Comparison of ENCODE assay signal across 8 mouse cellular contexts in genomic region chr15:12118432-12119128, GRCm38 (mm10). TPM values are rescaled to one million over a fixed set of nuclear protein-coding genes. Genes with fewer than 3 reads are reported as not detected.
DNase-seq lines count a peak whose midpoint lies in the region; ATAC-seq lines count a peak whose summit lies in the region.

No protein-coding gene starts in this region.

- H3K4me2 ChIP-seq in forebrain, embryonic 14.5 days (ENCODE audit: low read length), result peak overlapping the region; percentile 74
- H3K4me2 ChIP-seq in hindbrain, embryonic 16.5 days (ENCODE audit: low read length), result peak overlapping the region; percentile 89
- peak overlapping the region; percentile 89 for H3K4me2 ChIP-seq in liver, embryonic 13.5 days
- peak overlapping the region; percentile 60 for H3K4me2 ChIP-seq in neural tube, embryonic 11.5 days (ENCODE audit: low read depth)

- H3K27me3 ChIP-seq in forebrain, embryonic 14.5 days (replicated peaks; ENCODE audit: control insufficient read depth, insufficient read depth, low read length), result no peaks in the 10 kb centered on the region
- H3K27me3 ChIP-seq in hindbrain, embryonic 16.5 days (replicated peaks; ENCODE audit: control insufficient read depth, insufficient read depth, low read length), result no peaks in the 10 kb centered on the region
- H3K27me3 ChIP-seq in liver, embryonic 13.5 days, result no peaks in the 10 kb centered on the region
- no peaks in the 10 kb centered on the region for H3K27me3 ChIP-seq in neural tube, embryonic 11.5 days (ENCODE audit: control insufficient read depth, insufficient read depth, low read length)

- peak overlapping the region; percentile 86 for H3K27ac ChIP-seq in forebrain, embryonic 14.5 days (ENCODE audit: low read depth, low read length)
- peak overlapping the region; percentile 95 for H3K27ac ChIP-seq in hindbrain, embryonic 16.5 days (ENCODE audit: low read depth, low read length)
- peak overlapping the region; percentile 90 for H3K27ac ChIP-seq in liver, embryonic 13.5 days
- peak overlapping the region; percentile 89 for H3K27ac ChIP-seq in neural tube, embryonic 11.5 days (ENCODE audit: low read depth, low read length)

- no peaks in the 10 kb centered on the region for H3K36me3 ChIP-seq in forebrain, embryonic 14.5 days (ENCODE audit: control insufficient read depth, insufficient read depth, low read length)
- no peaks in the 10 kb centered on the region for H3K36me3 ChIP-seq in hindbrain, embryonic 16.5 days (ENCODE audit: control insufficient read depth, insufficient read depth, low read length)
- H3K36me3 ChIP-seq in liver, embryonic 13.5 days, result 0 out of 2 replicates have a peak, but pooled peaks cover 2% of the 10 kb centered on the region
- H3K36me3 ChIP-seq in neural tube, embryonic 11.5 days (ENCODE audit: control insufficient read depth, insufficient read depth, low read length), result no peaks in the 10 kb centered on the region

- DNase-seq in right cerebral cortex, postnatal 10 days (ENCODE audit: low spot score in 2 of 2), result peak; percentile 55 to 58
- no peak for DNase-seq in right cerebral cortex, adult 18-20 months
- DNase-seq in cerebellum, adult 11 months, result peak; percentile 50
- DNase-seq in forebrain, embryonic 14.5 days (ENCODE audit: low spot score), result peak; percentile 67
- DNase-seq in liver, embryonic 13.5 days, result peak; percentile 57
- peak; percentile 65 for DNase-seq in neural tube, embryonic 11.5 days (ENCODE audit: low spot score)
- peak; percentile 23 to 24 for DNase-seq in thymus, adult 18-20 months

- ATAC-seq in forebrain, embryonic 14.5 days, result peak; percentile 54
- peak; percentile 37 for ATAC-seq in hindbrain, embryonic 16.5 days
- ATAC-seq in liver, embryonic 13.5 days (ENCODE audit: low read depth), result peak; percentile 71
- peak; percentile 67 for ATAC-seq in neural tube, embryonic 11.5 days (ENCODE audit: insufficient read depth, low FRiP score, low TSS enrichment)

- 0 out of 2 replicates have a peak, but pooled peaks cover 3% of the 10 kb centered on the region for H3K4me1 ChIP-seq in forebrain, embryonic 14.5 days (ENCODE audit: control insufficient read depth, insufficient read depth, low read length)
- H3K4me1 ChIP-seq in hindbrain, embryonic 16.5 days (ENCODE audit: control insufficient read depth, insufficient read depth, low read depth, low read length), result peaks cover 11% of the 10 kb centered on the region
- H3K4me1 ChIP-seq in liver, embryonic 13.5 days (replicated peaks), result peaks cover 49% of the 10 kb centered on the region
- H3K4me1 ChIP-seq in neural tube, embryonic 11.5 days (ENCODE audit: control insufficient read depth, insufficient read depth, low read length), result no peaks in the 10 kb centered on the region

- peak overlapping the region; percentile 94 for H3K4me3 ChIP-seq in forebrain, embryonic 14.5 days (ENCODE audit: low read depth, low read length)
- peak overlapping the region; percentile 99 for H3K4me3 ChIP-seq in hindbrain, embryonic 16.5 days (ENCODE audit: low read length)
- H3K4me3 ChIP-seq in liver, embryonic 13.5 days (replicated peaks), result peak overlapping the region; percentile 98
- peak overlapping the region; percentile 100 for H3K4me3 ChIP-seq in neural tube, embryonic 11.5 days (ENCODE audit: low read depth, low read length)

- 1% methylated on average over 24 of the region's 61 CpGs for WGBS in forebrain, embryonic 14.5 days
- WGBS in hindbrain, embryonic 16.5 days, result 0% methylated on average over 34 of the region's 61 CpGs
- under 1% methylated on average over 40 of the region's 61 CpGs for WGBS in liver, embryonic 13.5 days (ENCODE audit: insufficient replicate concordance)
- under 1% methylated on average over 43 of the region's 61 CpGs for WGBS in neural tube, embryonic 11.5 days

- H3K9me3 ChIP-seq in forebrain, embryonic 14.5 days (replicated peaks; ENCODE audit: control insufficient read depth, low read length), result no peaks in the 10 kb centered on the region
- H3K9me3 ChIP-seq in hindbrain, embryonic 16.5 days (ENCODE audit: control insufficient read depth, low read length), result no peaks in the 10 kb centered on the region
- no peaks in the 10 kb centered on the region for H3K9me3 ChIP-seq in liver, embryonic 13.5 days (replicated peaks)
- no peaks in the 10 kb centered on the region for H3K9me3 ChIP-seq in neural tube, embryonic 11.5 days (ENCODE audit: control insufficient read depth, low read length)

- H3K9ac ChIP-seq in forebrain, embryonic 14.5 days (ENCODE audit: low read length), result peak overlapping the region; percentile 97
- peak overlapping the region; percentile 98 for H3K9ac ChIP-seq in hindbrain, embryonic 16.5 days (ENCODE audit: low read depth, low read length)
- H3K9ac ChIP-seq in liver, embryonic 13.5 days, result peak overlapping the region; percentile 98
- H3K9ac ChIP-seq in neural tube, embryonic 11.5 days (ENCODE audit: low read length), result peak overlapping the region; percentile 98

RNA-seq across cellular contexts. Expression of gene Zfr, which starts 0.9 kb away (rescaled TPM):
- 169 and 182 TPM in 2 replicates for polyA plus RNA-seq in forebrain, embryonic 14.5 days (2014; fragmentation: Nextera tagmentation; extraction: Ambion mirVana)
- polyA plus RNA-seq in hindbrain, embryonic 16.5 days (2015; fragmentation: Nextera tagmentation; extraction: Ambion mirVana), result 162 and 168 TPM in 2 replicates
- 42.1 and 43.6 TPM in 2 replicates for polyA plus RNA-seq in liver, embryonic 13.5 days (2015; fragmentation: Nextera tagmentation; extraction: Ambion mirVana)
- polyA plus RNA-seq in neural tube, embryonic 11.5 days (2014; fragmentation: Nextera tagmentation; extraction: Ambion mirVana), result 153 and 156 TPM in 2 replicates
